Mouse (Mus musculus) MEL (cell line): ENCODE measurements around the gene Mau2. TPM values are rescaled to one million over a fixed set of nuclear protein-coding genes. Genes with fewer than 3 reads are reported as not detected.

Experiments
- DNase-seq: peaks from one replicate; pipeline ENCODE4 v3.0.0; 2011; ENCODE audit warnings: low read depth, low spot score
- H3K27ac ChIP-seq: 2 replicates; pipeline ENCODE4 v1.5.1; 2012; ENCODE audit warnings: low read depth, mild to moderate bottlenecking, control low read depth, low read length, moderate library complexity; ENCODE audit not compliant: control insufficient read depth
- H3K27me3 ChIP-seq, 2 experiments: fragments of 150-350 bp in 1 of 2; sonication (generic) in 1 of 2; 2 replicates each; pipeline ENCODE4 v1.6.1; 2012; ENCODE audit warnings: low read length in 2 of 2, mild to moderate bottlenecking in 2 of 2, improper control_type of control experiment in 1 of 2, moderate library complexity in 1 of 2; ENCODE audit not compliant: insufficient read depth in 2 of 2, control insufficient read depth in 1 of 2
- H3K36me3 ChIP-seq, 2 experiments: 2 replicates each; pipeline ENCODE4 v1.6.1; 2012 to 2014; ENCODE audit warnings: low read length in 2 of 2, improper control_type of control experiment in 1 of 2, inconsistent platforms in 1 of 2, mild to moderate bottlenecking in 1 of 2; ENCODE audit not compliant: insufficient read depth in 2 of 2, control insufficient read depth in 1 of 2
- H3K4me1 ChIP-seq, 2 experiments: fragments of 150-350 bp in 1 of 2; sonication (generic) in 1 of 2; 2 replicates each; pipeline ENCODE4 v1.6.1; 2012; ENCODE audit warnings: low read length in 2 of 2, improper control_type of control experiment in 1 of 2, mild to moderate bottlenecking in 1 of 2; ENCODE audit not compliant: insufficient read depth in 2 of 2, control insufficient read depth in 1 of 2
- H3K4me3 ChIP-seq, 2 experiments: fragments of 150-350 bp in 1 of 2; sonication (generic) in 1 of 2; 2 replicates each; pipeline ENCODE4 v1.5.1; 2012; ENCODE audit warnings: low read depth in 2 of 2, low read length in 2 of 2, mild to moderate bottlenecking in 2 of 2, moderate library complexity in 2 of 2, control low read depth in 1 of 2, improper control_type of control experiment in 1 of 2; ENCODE audit not compliant: control insufficient read depth in 1 of 2, insufficient read depth in 1 of 2
- H3K79me2 ChIP-seq: 2 replicates; pipeline ENCODE4 v1.6.1; 2012; ENCODE audit warnings: mild to moderate bottlenecking, low read length, moderate library complexity; ENCODE audit not compliant: control insufficient read depth, poor library complexity, insufficient read depth
- H3K9ac ChIP-seq: 2 replicates; pipeline ENCODE4 v1.6.1; 2012; ENCODE audit warnings: low read depth, mild to moderate bottlenecking, control low read depth, low read length, moderate library complexity; ENCODE audit not compliant: control insufficient read depth, poor library complexity, severe bottlenecking
- H3K9me3 ChIP-seq: fragments of 150-350 bp; sonication (generic); replicated peaks from 2 replicates; pipeline ENCODE4 v1.6.1; 2012; ENCODE audit warnings: mild to moderate bottlenecking, low read length, improper control_type of control experiment, moderate library complexity; ENCODE audit not compliant: insufficient read depth
- BHLHE40 ChIP-seq: IDR thresholded peaks from 2 replicates; pipeline ENCODE4 v1.6.1; 2012; ENCODE audit warnings: low read depth, mild to moderate bottlenecking, inconsistent platforms, low read length, improper control_type of control experiment, borderline replicate concordance
- CHD1 ChIP-seq: IDR thresholded peaks from 2 replicates; pipeline ENCODE4 v1.6.1; 2012; ENCODE audit warnings: low read depth, mild to moderate bottlenecking, inconsistent platforms, low read length, improper control_type of control experiment
- CTCF ChIP-seq, 3 experiments: IDR thresholded peaks in 2 of 3; conservative IDR thresholded peaks in 1 of 3; 2 replicates each; pipeline ENCODE4 v1.5.1; 2011 to 2012; ENCODE audit warnings: low read length in 3 of 3, low read depth in 2 of 3, mild to moderate bottlenecking in 2 of 3, improper control_type of control experiment in 1 of 3, inconsistent platforms in 1 of 3, mixed read lengths in 1 of 3, moderate library complexity in 1 of 3; ENCODE audit not compliant: control insufficient read depth in 1 of 3, insufficient read depth in 1 of 3, poor library complexity in 1 of 3, severe bottlenecking in 1 of 3
- E2F4 ChIP-seq: IDR thresholded peaks from 2 replicates; pipeline ENCODE4 v1.6.1; 2011; ENCODE audit warnings: low read depth, low read length, improper control_type of control experiment, borderline replicate concordance
- ELF1 ChIP-seq: IDR thresholded peaks from 2 replicates; pipeline ENCODE4 v1.6.1; 2014; ENCODE audit warnings: low read depth, mild to moderate bottlenecking, inconsistent platforms, low read length, improper control_type of control experiment, moderate library complexity
- GABPA ChIP-seq: IDR thresholded peaks from 2 replicates; pipeline ENCODE4 v1.6.1; 2012; ENCODE audit warnings: low read depth, mild to moderate bottlenecking, inconsistent platforms, low read length, improper control_type of control experiment, moderate library complexity
- GATA1 ChIP-seq: IDR thresholded peaks from 2 replicates; pipeline ENCODE4 v1.6.1; 2011; ENCODE audit warnings: low read depth, low read length, improper control_type of control experiment
- HCFC1 ChIP-seq: IDR thresholded peaks from 2 replicates; pipeline ENCODE4 v1.6.1; 2012; ENCODE audit warnings: low read depth, mild to moderate bottlenecking, inconsistent platforms, low read length, improper control_type of control experiment, moderate library complexity
- JUND ChIP-seq: IDR thresholded peaks from 2 replicates; pipeline ENCODE4 v1.6.1; 2011; ENCODE audit warnings: low read depth, mild to moderate bottlenecking, improper control_type of control experiment, low read length
- MAFK ChIP-seq: IDR thresholded peaks from 2 replicates; pipeline ENCODE4 v1.6.1; 2011; ENCODE audit warnings: low read depth, mild to moderate bottlenecking, low read length, improper control_type of control experiment, borderline replicate concordance
- MAX ChIP-seq: IDR thresholded peaks from 2 replicates; pipeline ENCODE4 v1.6.1; 2011; ENCODE audit warnings: low read length, improper control_type of control experiment
- MEF2A ChIP-seq: IDR thresholded peaks from 2 replicates; pipeline ENCODE4 v1.6.1; 2014; ENCODE audit warnings: low read depth, mild to moderate bottlenecking, inconsistent platforms, low read length, improper control_type of control experiment; ENCODE audit not compliant: poor library complexity, insufficient replicate concordance, severe bottlenecking; ENCODE audit errors: extremely low read depth
- MXI1 ChIP-seq: IDR thresholded peaks from 2 replicates; pipeline ENCODE4 v1.6.1; 2011; ENCODE audit warnings: mild to moderate bottlenecking, low read depth, low read length, improper control_type of control experiment
- MYB ChIP-seq: IDR thresholded peaks from 2 replicates; pipeline ENCODE4 v1.6.1; 2011; ENCODE audit warnings: mild to moderate bottlenecking, low read depth, low read length, improper control_type of control experiment
- NELFE ChIP-seq: IDR thresholded peaks from 2 replicates; pipeline ENCODE4 v1.6.1; 2011; ENCODE audit warnings: low read depth, low read length, improper control_type of control experiment
- NRF1 ChIP-seq: IDR thresholded peaks from 2 replicates; pipeline ENCODE4 v1.6.1; 2014; ENCODE audit warnings: low read depth, mild to moderate bottlenecking, inconsistent platforms, low read length, improper control_type of control experiment, moderate library complexity; ENCODE audit not compliant: poor library complexity, insufficient read depth, severe bottlenecking
- POLR2A ChIP-seq, 2 experiments: IDR thresholded peaks; 2 replicates each; pipeline ENCODE4 v1.6.1; 2011 to 2012; ENCODE audit warnings: low read length in 2 of 2, mild to moderate bottlenecking in 2 of 2, control low read depth in 1 of 2, improper control_type of control experiment in 1 of 2, low read depth in 1 of 2, moderate library complexity in 1 of 2; ENCODE audit not compliant: control insufficient read depth in 1 of 2, insufficient read depth in 1 of 2, poor library complexity in 1 of 2
- POLR2AphosphoS2 ChIP-seq: IDR thresholded peaks from 2 replicates; pipeline ENCODE4 v1.6.1; 2011; ENCODE audit warnings: low read length, improper control_type of control experiment
- POLR2AphosphoS5 ChIP-seq: IDR thresholded peaks from 2 replicates; pipeline ENCODE4 v1.6.1; 2012; ENCODE audit warnings: low read depth, borderline replicate concordance, mild to moderate bottlenecking, inconsistent platforms, low read length, moderate library complexity, mixed read lengths
- RCOR1 ChIP-seq: IDR thresholded peaks from 2 replicates; pipeline ENCODE4 v1.6.1; 2012; ENCODE audit warnings: low read depth, mild to moderate bottlenecking, inconsistent platforms, low read length, improper control_type of control experiment
- SIN3A ChIP-seq: IDR thresholded peaks from 2 replicates; pipeline ENCODE4 v1.6.1; 2012; ENCODE audit warnings: low read length, improper control_type of control experiment, inconsistent platforms
- TBP ChIP-seq: IDR thresholded peaks from 2 replicates; pipeline ENCODE4 v1.8.0; 2011; ENCODE audit warnings: low read depth, low read length, improper control_type of control experiment
- TCF12 ChIP-seq: IDR thresholded peaks from 2 replicates; pipeline ENCODE4 v1.6.1; 2014; ENCODE audit warnings: low read depth, mild to moderate bottlenecking, inconsistent platforms, low read length, improper control_type of control experiment, moderate library complexity
- UBTF ChIP-seq: IDR thresholded peaks from 2 replicates; pipeline ENCODE4 v1.6.1; 2012; ENCODE audit warnings: low read depth, mild to moderate bottlenecking, inconsistent platforms, low read length, improper control_type of control experiment, moderate library complexity, borderline replicate concordance; ENCODE audit not compliant: insufficient read depth
- USF1 ChIP-seq: IDR thresholded peaks from 2 replicates; pipeline ENCODE4 v1.6.1; 2014; ENCODE audit warnings: low read depth, mild to moderate bottlenecking, inconsistent platforms, low read length, improper control_type of control experiment, moderate library complexity
- USF2 ChIP-seq, 2 experiments: IDR thresholded peaks; 2 replicates each; pipeline ENCODE4 v1.6.1; 2011 to 2012; ENCODE audit warnings: improper control_type of control experiment in 2 of 2, low read length in 2 of 2, borderline replicate concordance in 1 of 2, inconsistent platforms in 1 of 2, low read depth in 1 of 2, mild to moderate bottlenecking in 1 of 2; ENCODE audit not compliant: insufficient read depth in 1 of 2
- ZC3H11A ChIP-seq: IDR thresholded peaks from 2 replicates; pipeline ENCODE4 v1.6.1; 2012; ENCODE audit warnings: low read depth, mild to moderate bottlenecking, inconsistent platforms, low read length, improper control_type of control experiment
- ZMIZ1 ChIP-seq: IDR thresholded peaks from 2 replicates; pipeline ENCODE4 v1.6.1; 2012; ENCODE audit warnings: low read depth, mild to moderate bottlenecking, inconsistent platforms, low read length, improper control_type of control experiment, moderate library complexity
- polyA plus RNA-seq, 2 experiments: library from polyadenylated mRNA; stranded (reverse) in 1 of 2; unstranded in 1 of 2; fragments of >175 nt in 1 of 2; fragments of >200 nt in 1 of 2; gene quantifications; 2 replicates each; pipeline versions ENCODE4 v1.2.1 to v1.2.4; 2012; ENCODE audit warnings: low replicate concordance in 2 of 2, low read depth in 1 of 2; ENCODE audit not compliant: insufficient read length in 2 of 2, insufficient read depth in 1 of 2, missing spikeins in 1 of 2
- total RNA-seq: library from RNA; depleted of rRNA; stranded (reverse); fragments of 300-350 nt; gene quantifications from 2 replicates; pipeline ENCODE4 v1.2.3, GENCODE M21; 2012

Gene Mau2
- total and polyA plus RNA-seq, 3 experiments, result 39.2 to 43.4 TPM; not detected in 1

- 0 out of 2 replicates have a peak, but pooled peaks have one; percentile 32 for TF ChIP-seq RCOR1
- no peak for TF ChIP-seq E2F4
- peak; percentile 88 for TF ChIP-seq MAX
- TF ChIP-seq CTCF (IDR thresholded peaks at IDR 0.05 in 2 of 3, conservative IDR thresholded peaks at IDR 0.05 in 1 of 3; ENCODE audit: control insufficient read depth in 1 of 3, insufficient read depth in 1 of 3, low read depth in 2 of 3, low read length in 3 of 3, poor library complexity in 1 of 3, severe bottlenecking in 1 of 3), result peak; percentile 51 to 80 (median 73)
- peak; percentile 38; the same call in 1 of the 2 replicates for TF ChIP-seq SIN3A
- peak; percentile 76 for TF ChIP-seq ZC3H11A
- no peak for TF ChIP-seq MEF2A
- TF ChIP-seq CHD1, result no peak
- TF ChIP-seq POLR2AphosphoS5, result peak; percentile 39; the same call in 1 of the 2 replicates
- TF ChIP-seq BHLHE40, result 0 out of 2 replicates have a peak, but pooled peaks have one; percentile 24
- no peak for TF ChIP-seq TCF12
- TF ChIP-seq HCFC1, result 0 out of 2 replicates have a peak, but pooled peaks have one; percentile 9
- peak; percentile 75 for TF ChIP-seq MXI1
- no peak for TF ChIP-seq MAFK
- peak; percentile 71 for TF ChIP-seq TBP
- TF ChIP-seq USF2 (IDR thresholded peaks at IDR 0.05; ENCODE audit: borderline replicate concordance in 1 of 2, insufficient read depth in 1 of 2, low read depth in 1 of 2, low read length in 2 of 2), result 0 out of 4 replicates have a peak, but pooled peaks of 1 of the 2 experiments have one; percentile 30
- peak; percentile 66 for TF ChIP-seq GATA1
- no peak for TF ChIP-seq NRF1
- TF ChIP-seq JUND, result no peak
- TF ChIP-seq, all 39 proteins: peak for 24
Observed at GRCm38 (mm10) chr8:70001176-70001891, 41.2 kb downstream of the Mau2 start (continued).

GRCm38 (mm10) chr8:70000226-70000625 is 42.3 kb downstream of the Mau2 start:
- DNase-seq, result no peak
- Histone ChIP-seq H3K27me3 (no peaks in the 10 kb centered on the region), H3K4me1 (peaks cover 3 to 17% of the 10 kb centered on the region in 2 experiments; a peak in 3 of 4 replicates), H3K27ac (peak overlapping the region; percentile 26; the same call in 1 of the 2 replicates), H3K79me2 (peaks cover 10% of the 10 kb centered on the region), H3K4me3 (no peak overlapping the region), H3K9ac (no peak overlapping the region), H3K9me3 (no peaks in the 10 kb centered on the region), H3K36me3 (peaks cover 0 to 16% of the 10 kb centered on the region in 2 experiments; a peak in 2 of 4 replicates)
- TF ChIP-seq MEF2A (no peak), ELF1 (no peak), CHD1 (no peak), MYB (no peak), MXI1 (no peak), GABPA (no peak), POLR2AphosphoS2 (no peak), BHLHE40 (no peak), MAFK (no peak), USF1 (no peak), UBTF (no peak), NELFE (no peak), USF2 (IDR thresholded peaks at IDR 0.05; ENCODE audit: borderline replicate concordance in 1 of 2, insufficient read depth in 1 of 2, low read depth in 1 of 2, low read length in 2 of 2) (no peak), POLR2A (IDR thresholded peaks at IDR 0.05; ENCODE audit: control insufficient read depth in 1 of 2, insufficient read depth in 1 of 2, low read depth in 1 of 2, low read length in 2 of 2, poor library complexity in 1 of 2) (no peak), JUND (no peak), ZC3H11A (no peak), ZMIZ1 (no peak)
